Comparison of ENCODE assay signal across 1 mouse cellular context in genomic region chr10:80164998-80165344, GRCm38 (mm10).
TF ChIP-seq lines count a peak whose summit lies in the region.

No protein-coding gene starts in this region.

TF ChIP-seq in CH12.LX, 34 proteins besides CTCF, POLR2A, EP300 and RAD21 (continued from another document):
- peak; percentile 26; the same call in 1 of the 2 replicates for TF ChIP-seq USF2 (conservative IDR thresholded peaks at IDR 0.05; ENCODE audit: low read depth, low read length)
- TF ChIP-seq USF1 (IDR thresholded peaks at IDR 0.05; ENCODE audit: low read depth, low read length) = no peak
- no peak for TF ChIP-seq GABPA (IDR thresholded peaks at IDR 0.05; ENCODE audit: insufficient replicate concordance, low read depth, low read length)
- no peak for TF ChIP-seq ZMIZ1 (IDR thresholded peaks at IDR 0.05; ENCODE audit: low read depth, low read length)
- TF ChIP-seq ELF1 (IDR thresholded peaks at IDR 0.05; ENCODE audit: low read depth, low read length) = peak; percentile 60; the same call in 1 of the 2 replicates
- TF ChIP-seq JUND (conservative IDR thresholded peaks at IDR 0.05; ENCODE audit: low read depth, low read length) = no peak
- no peak for TF ChIP-seq CHD1 (IDR thresholded peaks at IDR 0.05; ENCODE audit: low read depth, low read length)
- TF ChIP-seq TCF12 (IDR thresholded peaks at IDR 0.05; ENCODE audit: low read depth, low read length) = peak; percentile 82
- TF ChIP-seq MXI1 (IDR thresholded peaks at IDR 0.05; ENCODE audit: low read depth, low read length) = peak; percentile 84
- TF ChIP-seq NRF1 (IDR thresholded peaks at IDR 0.05; ENCODE audit: low read depth, low read length) = peak; percentile 55
- TF ChIP-seq E2F4 (IDR thresholded peaks at IDR 0.05; ENCODE audit: insufficient replicate concordance, low read depth, low read length) = no peak
- TF ChIP-seq ETS1 (conservative IDR thresholded peaks at IDR 0.05; ENCODE audit: low read depth, low read length) = peak; percentile 45; the same call in 1 of the 2 replicates
- TF ChIP-seq SMC3 (IDR thresholded peaks at IDR 0.05; ENCODE audit: low read depth, low read length) = peak; percentile 99
- TF ChIP-seq SIN3A (IDR thresholded peaks at IDR 0.05; ENCODE audit: low read length) = peak; percentile 96
- no peak for TF ChIP-seq PAX5 (IDR thresholded peaks at IDR 0.05; ENCODE audit: low read length)
- peak; percentile 36; the same call in 1 of the 2 replicates for TF ChIP-seq BHLHE40 (IDR thresholded peaks at IDR 0.05; ENCODE audit: low read depth, low read length)
- no peak; the same call in 1 of the 2 replicates for TF ChIP-seq ZNF384 (IDR thresholded peaks at IDR 0.05; ENCODE audit: low read depth, low read length)
- no peak for TF ChIP-seq UBTF (IDR thresholded peaks at IDR 0.05; ENCODE audit: low read depth, low read length)
- no peak for TF ChIP-seq JUN (IDR thresholded peaks at IDR 0.05; ENCODE audit: insufficient read depth, low read depth, low read length)
- 0 out of 2 replicates have a peak, but pooled peaks have one; percentile 56 for TF ChIP-seq TBP (conservative IDR thresholded peaks at IDR 0.05; ENCODE audit: low read depth, low read length)
- no peak for TF ChIP-seq ZKSCAN1 (IDR thresholded peaks at IDR 0.05; ENCODE audit: borderline replicate concordance, low read depth, low read length)
- no peak; the same call in none of the 2 replicates for TF ChIP-seq MAZ (IDR thresholded peaks at IDR 0.05; ENCODE audit: low read depth, low read length)
- no peak; the same call in 1 of the 2 replicates for TF ChIP-seq MAX (IDR thresholded peaks at IDR 0.05; ENCODE audit: low read length)
- no peak for TF ChIP-seq MAFK (IDR thresholded peaks at IDR 0.05; ENCODE audit: insufficient replicate concordance, low read length)
